Mouse (Mus musculus) brain, embryonic 14.5 days (tissue): ENCODE data around the gene Agt. TPM values are rescaled to one million over a fixed set of nuclear protein-coding genes. Genes with fewer than 3 reads are reported as not detected.
A peak's percentile ranks its signal among the peaks of the same experiment; 100 is the strongest.

ENCODE experiments used
- DNase-seq: peaks from one replicate; pipeline ENCODE4 v3.0.0-alpha.2; 2011; ENCODE audit warnings: low read depth
- CTCF ChIP-seq: fragments of 200-500 bp; IDR thresholded peaks from 2 replicates; pipeline ENCODE4 v1.5.1; 2012; ENCODE audit warnings: inconsistent platforms, mild to moderate bottlenecking, moderate library complexity, borderline replicate concordance; ENCODE audit not compliant: insufficient read depth, insufficient read length; ENCODE audit errors: extremely low read depth
- POLR2A ChIP-seq: fragments of 200-500 bp; IDR thresholded peaks from 2 replicates; pipeline ENCODE4 v1.6.1; 2012; ENCODE audit warnings: mild to moderate bottlenecking, inconsistent platforms, borderline replicate concordance; ENCODE audit not compliant: poor library complexity, insufficient read depth, insufficient read length, severe bottlenecking; ENCODE audit errors: extremely low read depth
- polyA plus RNA-seq: library from polyadenylated mRNA; depleted of rRNA; stranded (reverse); fragments of >200 nt; gene quantifications from 2 replicates; pipeline ENCODE4 v1.2.3, GENCODE M21; 2012; rRNA removed

Gene Agt
- polyA plus RNA-seq, result 0.10 and 0.30 TPM in 2 replicates

DNA sequence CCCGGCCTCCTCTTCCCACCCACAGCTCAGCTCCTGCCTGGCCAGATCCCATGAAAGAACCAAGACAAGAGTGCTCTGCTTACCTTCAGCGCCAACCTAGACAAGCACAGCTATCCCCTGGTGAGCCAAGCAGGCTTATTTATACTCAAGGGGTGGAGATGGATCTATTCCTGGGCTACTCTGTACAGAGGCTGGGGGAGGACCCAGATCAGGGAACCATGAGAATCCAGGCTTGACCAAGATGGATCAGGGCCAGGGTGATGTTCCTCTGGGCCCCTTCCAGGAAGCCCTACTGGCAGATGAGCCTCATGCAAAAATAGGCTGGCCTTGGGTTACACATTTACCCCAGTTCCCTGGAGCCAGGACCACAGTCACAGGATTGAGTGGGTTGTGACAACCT is at the start of gene Agt:
Gene Agt (minus strand): TSS at position 114 of the 400 bp plus-strand sequence.
- no peak for TF ChIP-seq CTCF
- no peak for TF ChIP-seq POLR2A
- DNase-seq, result no peak

- TF ChIP-seq CTCF (no peak), POLR2A (no peak)
- DNase-seq, result no peak
Measured at GRCm38 (mm10) chr8:124618252-124618651, 48.7 kb upstream of the Agt start.

- TF ChIP-seq CTCF, result peak; percentile 94
- 0 out of 2 replicates have a peak, but pooled peaks have one; percentile 3 for TF ChIP-seq POLR2A
- DNase-seq, result peak; percentile 87
Measured at GRCm38 (mm10) chr8:124617266-124617869, 47.9 kb upstream of the Agt start.

- DNase-seq, result no peak
- no peak for TF ChIP-seq POLR2A
- TF ChIP-seq CTCF, result no peak
Measured at GRCm38 (mm10) chr8:124614325-124614724, 44.8 kb upstream of the Agt start.

DNA sequence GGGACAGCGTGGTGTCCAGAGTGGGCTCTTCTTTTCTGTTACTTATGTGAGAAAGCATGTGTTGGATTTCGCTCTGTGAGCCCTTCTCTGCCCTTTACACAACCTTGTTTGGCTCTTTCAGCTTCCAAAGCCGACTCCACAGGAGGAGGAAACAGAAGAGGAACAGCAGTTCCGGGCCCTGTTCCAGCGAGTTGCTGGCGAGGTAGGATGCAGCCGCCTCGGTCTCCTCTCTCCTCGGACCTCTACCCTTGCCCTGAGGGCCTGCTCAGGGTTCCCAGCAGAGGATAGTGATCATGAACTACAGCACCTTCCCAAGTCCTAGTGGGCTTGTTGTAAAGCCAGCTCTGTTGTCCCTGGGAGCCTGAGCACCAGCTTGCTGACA is 39.5 kb upstream of the Agt start:
- no peak for DNase-seq
- TF ChIP-seq POLR2A (no peak), CTCF (no peak)

DNA sequence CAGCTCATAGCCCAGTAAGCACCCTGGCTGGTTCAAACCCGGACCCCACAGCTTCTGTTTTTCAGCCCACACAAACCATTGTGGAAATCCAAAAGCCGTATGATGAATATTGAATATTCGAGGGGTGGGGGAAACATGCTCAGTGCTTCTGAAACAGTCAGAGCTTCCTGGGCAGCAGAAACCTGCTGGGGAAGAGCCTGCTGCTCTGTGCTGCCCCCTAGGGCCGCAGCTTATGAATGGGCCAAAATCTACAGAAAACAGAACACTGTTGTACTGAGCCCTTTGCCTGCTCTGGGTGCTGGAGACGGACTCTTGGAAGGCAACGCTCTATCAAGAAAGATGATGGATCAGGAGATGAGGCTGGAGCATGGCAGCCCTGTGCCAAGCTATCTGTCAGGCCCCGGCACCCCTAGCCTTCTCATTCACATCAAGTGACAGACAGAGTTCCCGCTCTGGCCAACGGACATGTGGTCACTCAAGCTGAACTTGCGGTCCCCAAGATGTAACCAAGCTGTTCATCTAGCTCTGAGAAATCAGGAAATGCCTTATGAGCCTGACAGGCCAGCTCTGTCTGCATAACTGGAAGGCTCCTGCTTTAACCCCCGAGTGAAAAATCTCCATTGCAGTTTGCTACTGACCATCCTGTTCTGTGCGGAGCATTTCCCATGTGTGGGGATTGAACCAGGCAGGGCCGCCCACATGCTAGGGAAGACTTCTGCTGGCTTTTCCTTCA is 38.9 kb upstream of the Agt start:
- TF ChIP-seq CTCF (peak; percentile 67), POLR2A (no peak)

GRCm38 (mm10) chr8:124604066-124604465 is 34.6 kb upstream of the Agt start:
- TF ChIP-seq CTCF (no peak), POLR2A (no peak)
- DNase-seq, result no peak

More for the DNA sequence above, 38.9 kb upstream of the Agt start:
- DNase-seq, result no peak

DNA sequence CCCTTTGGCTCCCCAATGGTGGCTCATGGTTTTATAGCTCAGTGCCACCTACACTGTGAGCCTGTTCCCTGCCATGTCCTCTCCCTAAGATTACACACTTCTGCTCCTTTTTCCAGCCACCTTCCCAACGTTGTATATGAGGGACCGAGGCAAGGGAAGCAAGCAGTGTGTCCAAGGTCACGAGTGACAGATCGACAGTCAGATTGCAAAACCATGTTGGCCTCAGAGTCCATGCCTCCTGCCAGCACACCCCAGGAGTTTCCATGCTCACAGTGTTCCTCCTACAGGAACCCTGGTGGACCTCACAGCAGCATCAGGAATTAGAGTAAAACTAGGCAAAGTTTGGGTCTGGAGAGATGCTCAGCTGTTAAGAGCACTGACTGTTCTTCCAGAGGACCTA is 19.9 kb upstream of the Agt start:
- TF ChIP-seq CTCF, result no peak
- no peak for TF ChIP-seq POLR2A
- no peak for DNase-seq

DNA sequence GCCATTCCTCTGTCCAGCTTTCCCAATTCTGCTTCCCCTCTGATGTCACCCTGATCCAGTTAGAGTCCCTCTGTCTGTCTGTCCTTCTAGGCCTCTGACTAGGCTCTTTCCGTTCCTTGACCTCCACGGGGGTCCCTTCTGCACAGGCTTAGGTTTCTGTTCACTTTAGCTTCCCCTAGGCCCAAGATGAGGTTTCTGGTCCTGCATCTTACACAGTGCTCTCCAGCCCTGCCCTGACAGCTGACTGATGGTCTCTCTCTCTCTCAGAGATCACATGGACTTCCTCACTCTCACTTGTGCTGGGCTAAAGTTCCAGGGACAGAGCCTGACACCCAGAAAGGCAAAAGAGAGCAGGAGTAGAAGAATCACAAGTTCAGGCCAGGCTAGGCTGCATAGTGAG is 17.1 kb upstream of the Agt start:
- TF ChIP-seq CTCF (no peak), POLR2A (no peak)
- DNase-seq, result no peak

DNA sequence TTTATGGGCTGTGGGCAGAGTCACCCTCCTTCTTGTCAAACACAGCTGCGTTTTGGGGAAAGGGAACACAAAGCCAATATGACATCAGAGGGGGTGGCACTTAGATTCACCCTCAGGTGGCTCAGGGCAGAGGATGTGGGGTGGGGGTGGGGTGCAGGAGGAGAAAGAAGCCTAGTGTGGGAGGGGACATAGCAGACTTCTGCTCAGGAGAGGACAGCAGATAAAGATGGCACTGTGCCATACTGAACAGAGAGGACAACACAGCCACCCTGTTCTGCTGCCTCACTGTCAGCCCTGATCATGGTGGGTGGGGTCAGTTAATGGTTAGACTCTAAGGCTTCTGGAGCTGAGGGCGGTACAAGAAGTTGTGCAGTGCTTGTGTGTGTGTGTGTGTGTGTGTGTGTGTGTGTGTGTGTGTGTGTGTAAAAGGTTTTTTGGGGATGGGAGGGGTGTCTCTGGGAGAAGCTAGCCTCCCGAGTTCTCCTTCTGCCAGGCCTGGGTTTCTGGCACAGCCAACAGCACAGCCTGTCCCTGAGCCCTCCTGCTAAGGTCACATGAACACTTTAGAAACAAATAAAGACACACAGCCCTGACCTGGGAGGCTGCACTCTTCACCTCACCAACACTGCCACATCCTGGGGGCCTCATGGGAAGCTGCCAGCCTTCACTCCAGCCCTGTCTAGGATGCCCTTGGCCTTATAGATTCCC is 16.4 kb upstream of the Agt start:
- TF ChIP-seq CTCF (no peak), POLR2A (no peak)
- DNase-seq, result peak; percentile 20

DNA sequence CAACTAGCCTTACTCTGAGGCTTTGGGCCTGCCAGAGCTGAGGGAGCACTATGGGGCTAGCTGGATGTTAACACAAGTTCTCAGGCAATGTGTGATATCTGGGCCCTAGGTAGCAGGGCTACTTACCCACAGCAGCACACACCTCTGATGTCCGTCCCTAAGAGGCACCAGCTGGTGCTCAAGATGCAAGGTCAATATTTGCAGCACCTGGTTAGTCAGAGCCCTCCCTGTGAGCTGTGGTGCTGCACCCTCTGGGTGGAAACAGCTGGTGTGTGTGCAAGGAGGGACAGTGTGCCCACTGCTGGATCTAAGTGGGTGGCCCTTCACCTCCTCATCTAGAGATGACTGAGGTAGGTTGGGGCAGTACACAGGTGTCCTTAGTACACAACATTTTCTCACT is 7.2 kb upstream of the Agt start:
- TF ChIP-seq POLR2A (no peak), CTCF (no peak)
- no peak for DNase-seq
